Mouse (Mus musculus) bone marrow, adult 2 months (tissue): ENCODE measurements around the gene Tmem156.

Experiments
- CTCF ChIP-seq: fragments of 200-500 bp; IDR thresholded peaks from 2 replicates; pipeline ENCODE4 v1.5.1; 2011; ENCODE audit warnings: low read length, control low read depth; ENCODE audit not compliant: control insufficient read depth, insufficient read depth
- POLR2A ChIP-seq: fragments of 200-500 bp; IDR thresholded peaks from 2 replicates; pipeline ENCODE4 v1.6.1; 2011; ENCODE audit warnings: low read depth, mild to moderate bottlenecking, control low read depth, low read length, borderline replicate concordance; ENCODE audit not compliant: control insufficient read depth

GRCm38 (mm10) chr5:65028019-65028418 is 63.9 kb downstream of the Tmem156 start:
- TF ChIP-seq CTCF (no peak), POLR2A (no peak)
